Mouse (Mus musculus) limb, embryonic 10.5 days (tissue): ENCODE data around the gene Cd59a. TPM values are rescaled to one million over a fixed set of nuclear protein-coding genes. Genes with fewer than 3 reads are reported as not detected.

Source experiments
- DNase-seq: peaks from one replicate; pipeline ENCODE4 v3.0.0-alpha.2; 2017; ENCODE audit warnings: low spot score
- H3K27ac ChIP-seq: fragments of 300-500 bp; sonication (generic); 2 replicates; pipeline ENCODE4 v1.5.1; 2016; ENCODE audit warnings: mild to moderate bottlenecking
- H3K27me3 ChIP-seq: fragments of 300-500 bp; sonication (generic); 2 replicates; pipeline ENCODE4 v1.6.1; 2016; ENCODE audit warnings: low read depth, mild to moderate bottlenecking; ENCODE audit not compliant: poor library complexity, severe bottlenecking
- H3K36me3 ChIP-seq: fragments of 300-500 bp; sonication (generic); 2 replicates; pipeline ENCODE4 v1.6.1; 2016; ENCODE audit warnings: mild to moderate bottlenecking, moderate library complexity
- H3K4me1 ChIP-seq: fragments of 300-500 bp; sonication (generic); 2 replicates; pipeline ENCODE4 v1.6.1; 2016
- H3K4me3 ChIP-seq: fragments of 300-500 bp; sonication (generic); 2 replicates; pipeline ENCODE4 v1.5.1; 2016; ENCODE audit warnings: mild to moderate bottlenecking, moderate library complexity
- H3K9me3 ChIP-seq: fragments of 300-500 bp; sonication (generic); replicated peaks from 2 replicates; pipeline ENCODE4 v1.6.1; 2016; ENCODE audit warnings: mild to moderate bottlenecking
- WGBS: fragments of 180-500 bp; shearing (Covaris S2); methylation state at CpG from one replicate; pipeline ENCODE4 v1.1.7; 2016; 5-methylcytosine and 5-hydroxymethylcytosine counted together
- polyA plus RNA-seq: library from polyadenylated mRNA; unstranded; fragments of >200 nt; fragmentation: Nextera tagmentation; extraction: Ambion mirVana; gene quantifications from 2 replicates; pipeline ENCODE4 v1.2.1, GENCODE M21; 2016

Gene Cd59a
- polyA plus RNA-seq, 1 experiment from 2014 or later, result 17.6 TPM

DNA sequence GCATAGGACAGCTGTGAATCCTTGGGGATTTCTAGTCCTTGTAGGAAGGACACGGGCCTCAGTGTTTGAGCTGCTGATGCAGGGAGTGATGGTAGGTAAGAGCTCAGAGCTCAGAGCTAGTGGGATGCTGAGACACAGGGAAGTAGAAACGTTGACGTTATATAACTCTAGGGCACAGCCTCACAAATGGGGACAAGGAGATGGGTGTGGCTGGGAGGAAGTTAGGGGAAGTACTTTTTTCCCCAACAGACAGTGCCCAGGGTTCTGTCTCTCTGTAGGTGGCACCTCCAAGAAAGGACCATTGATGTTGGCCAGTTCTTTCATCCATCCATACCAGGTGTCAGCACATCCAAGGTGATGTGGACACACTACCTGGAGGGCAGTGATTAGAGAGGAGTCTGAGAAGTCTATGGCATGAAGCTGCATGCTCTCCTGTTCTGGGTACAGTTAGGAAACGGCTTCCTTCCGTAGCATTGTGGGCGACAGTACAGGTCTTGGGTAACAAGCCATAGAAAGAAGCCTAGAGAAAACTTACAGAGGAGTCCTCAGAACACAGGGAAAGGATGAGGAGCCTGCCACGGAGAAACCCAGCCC lies 36.8 kb downstream of the Cd59a start:
- Histone ChIP-seq H3K4me3 (no peak overlapping the region), H3K9me3 (no peaks in the 10 kb centered on the region), H3K27ac (no peak overlapping the region), H3K4me1 (peaks cover 8% of the 10 kb centered on the region), H3K27me3 (0 out of 2 replicates have a peak, but pooled peaks cover 2% of the 10 kb centered on the region), H3K36me3 (no peaks in the 10 kb centered on the region)
- 80% methylated on average over 7 of the region's 7 CpGs for WGBS
- no peak for DNase-seq

DNA sequence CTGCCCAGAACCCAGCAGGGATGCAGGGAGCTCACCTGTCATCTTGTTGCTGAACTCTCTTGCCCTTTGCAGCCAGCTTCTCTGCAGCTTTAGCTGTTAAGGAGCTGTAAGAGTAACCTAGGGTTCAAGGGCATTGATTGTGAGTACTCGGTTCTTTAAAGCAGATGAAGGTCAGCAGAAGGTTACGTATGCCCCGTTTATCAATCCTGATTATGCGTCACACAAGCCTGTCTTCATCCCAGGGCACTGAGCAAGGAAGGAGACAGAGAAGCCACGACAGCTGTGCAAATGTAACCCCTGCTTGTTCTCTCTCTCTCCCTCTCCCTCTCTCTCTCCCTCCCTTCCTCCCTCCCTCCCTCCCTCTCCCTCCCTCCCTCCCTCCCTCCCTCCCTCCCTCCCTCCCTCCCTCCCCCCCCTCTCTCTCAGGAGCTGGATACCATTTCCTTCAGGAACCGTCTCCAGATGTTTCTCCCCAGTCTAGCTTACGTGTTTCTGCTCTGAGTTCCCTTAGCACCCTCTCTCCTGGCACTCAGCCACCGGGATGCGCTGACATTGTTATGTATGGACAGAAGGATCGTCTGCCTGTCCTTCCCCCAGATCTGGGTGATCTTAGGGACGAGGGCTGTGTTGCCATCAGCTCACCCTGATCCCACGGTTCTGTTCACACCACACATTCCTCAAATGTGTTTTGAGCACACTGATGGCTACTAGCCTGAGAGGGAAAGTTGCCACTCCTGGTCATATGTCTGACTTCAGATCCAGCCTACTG lies 37.6 kb downstream of the Cd59a start:
- 38% methylated on average over 12 of the region's 12 CpGs for WGBS
- Histone ChIP-seq H3K27ac (no peak overlapping the region), H3K27me3 (no peaks in the 10 kb centered on the region), H3K4me3 (no peak overlapping the region), H3K36me3 (no peaks in the 10 kb centered on the region), H3K9me3 (no peaks in the 10 kb centered on the region), H3K4me1 (peaks cover 8% of the 10 kb centered on the region)
- no peak for DNase-seq

GRCm38 (mm10) chr2:104134150-104135056 lies 38.8 kb downstream of the Cd59a start:
- H3K27me3 ChIP-seq, result no peaks in the 10 kb centered on the region
- H3K9me3 ChIP-seq, result no peaks in the 10 kb centered on the region
- no peak overlapping the region for H3K4me3 ChIP-seq
- peaks cover 8% of the 10 kb centered on the region for H3K4me1 ChIP-seq
- no peaks in the 10 kb centered on the region for H3K36me3 ChIP-seq
- no peak overlapping the region for H3K27ac ChIP-seq
- peak; percentile 68 for DNase-seq
- WGBS, result 49% methylated on average over 8 of the region's 8 CpGs

DNA sequence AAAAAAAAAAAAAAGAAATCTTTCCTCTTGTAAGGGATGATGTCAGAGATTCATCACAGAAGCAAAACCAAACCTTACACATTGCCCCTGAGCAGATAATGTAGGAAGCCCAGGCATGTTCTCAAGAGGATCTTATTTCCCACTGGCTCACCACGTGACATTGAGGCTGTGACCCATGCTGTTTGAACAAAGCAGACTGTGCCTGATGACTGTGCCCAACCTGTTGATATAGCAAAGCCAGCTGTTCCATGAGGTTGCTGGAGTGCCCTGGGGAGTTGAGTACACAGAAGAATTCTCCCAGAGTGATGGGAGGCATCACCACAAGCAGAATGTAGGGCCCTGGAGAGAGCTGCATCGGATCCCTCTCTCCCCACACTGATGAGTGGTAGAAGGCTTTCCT lies 40.3 kb downstream of the Cd59a start:
- Histone ChIP-seq H3K4me1 (peaks cover 8% of the 10 kb centered on the region), H3K4me3 (no peak overlapping the region), H3K27ac (no peak overlapping the region), H3K27me3 (no peaks in the 10 kb centered on the region), H3K9me3 (no peaks in the 10 kb centered on the region), H3K36me3 (no peaks in the 10 kb centered on the region)
- 68% methylated on average over 2 of the region's 2 CpGs for WGBS
- DNase-seq, result no peak

DNA sequence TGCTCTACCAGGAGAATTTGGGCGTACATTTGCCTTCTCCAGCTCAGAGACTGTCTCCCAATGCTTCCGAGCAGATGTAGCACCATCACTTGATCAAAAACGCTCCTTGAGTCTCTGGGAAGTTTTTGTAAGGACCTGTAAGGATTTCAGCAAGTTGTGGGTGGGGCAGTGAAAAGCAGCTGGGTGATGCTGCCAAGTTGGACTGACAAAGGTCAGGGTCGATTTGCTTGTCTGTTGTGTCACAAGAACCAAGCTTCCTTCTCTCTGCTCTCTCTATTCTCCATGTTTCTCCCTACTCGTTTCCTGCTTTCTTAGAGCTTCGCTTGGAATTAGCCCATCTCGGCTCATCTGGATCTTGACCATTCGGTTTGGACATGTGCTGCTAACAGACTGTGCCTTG lies 46.5 kb downstream of the Cd59a start:
- DNase-seq, result no peak
- Histone ChIP-seq H3K27me3 (no peaks in the 10 kb centered on the region), H3K4me3 (no peak overlapping the region), H3K27ac (no peak overlapping the region), H3K36me3 (no peaks in the 10 kb centered on the region), H3K4me1 (no peaks in the 10 kb centered on the region), H3K9me3 (no peaks in the 10 kb centered on the region)
- WGBS, result 92% methylated on average over 8 of the region's 8 CpGs

DNA sequence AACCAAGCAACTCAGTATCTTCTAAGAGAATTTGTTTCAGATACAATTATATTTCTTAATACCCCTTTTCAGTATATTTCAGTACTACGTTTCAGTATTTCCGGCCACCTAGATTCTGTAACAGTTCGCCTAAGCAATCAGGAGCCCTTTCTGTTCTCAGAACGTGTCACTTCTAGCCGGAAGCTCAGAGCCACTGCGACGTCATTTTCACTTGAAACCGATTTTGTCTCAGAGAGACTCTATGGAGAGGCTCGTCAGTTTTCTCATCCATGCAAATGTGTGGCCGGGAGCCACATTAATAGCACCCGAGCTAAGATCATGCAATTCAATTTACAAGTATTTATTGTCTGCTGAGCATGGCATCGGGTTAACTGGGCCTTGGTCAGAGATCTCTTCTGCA lies 48.4 kb downstream of the Cd59a start:
- Histone ChIP-seq H3K36me3 (no peaks in the 10 kb centered on the region), H3K27ac (no peak overlapping the region), H3K27me3 (no peaks in the 10 kb centered on the region), H3K4me1 (peaks cover 10% of the 10 kb centered on the region), H3K4me3 (no peak overlapping the region), H3K9me3 (no peaks in the 10 kb centered on the region)
- no peak for DNase-seq
- WGBS, result 92% methylated on average over 12 of the region's 12 CpGs

DNA sequence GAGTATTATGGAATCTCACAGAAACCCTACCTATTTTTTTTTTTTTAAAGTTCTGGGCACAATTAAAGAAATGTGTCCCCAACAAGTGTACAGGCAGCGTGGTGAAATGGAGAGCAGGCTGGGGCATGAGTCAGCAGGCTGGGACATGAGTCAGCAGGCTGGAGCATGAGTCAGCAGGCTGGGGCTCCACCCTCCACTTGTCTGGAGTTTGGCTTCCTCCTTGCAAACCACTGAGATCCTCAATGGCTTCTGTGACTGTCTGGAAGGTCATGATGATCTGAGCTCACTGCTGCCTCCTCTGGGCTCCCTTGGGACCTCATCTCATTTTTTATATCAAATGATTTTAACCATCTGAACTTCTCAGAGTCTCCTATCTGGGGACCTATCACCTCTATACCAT lies 50.4 kb downstream of the Cd59a start:
- no peak overlapping the region for H3K27ac ChIP-seq
- peaks cover 14% of the 10 kb centered on the region for H3K4me1 ChIP-seq
- WGBS, result 79% methylated on average over 1 of the region's 1 CpGs
- no peaks in the 10 kb centered on the region for H3K27me3 ChIP-seq
- H3K36me3 ChIP-seq, result no peaks in the 10 kb centered on the region
- no peaks in the 10 kb centered on the region for H3K9me3 ChIP-seq
- H3K4me3 ChIP-seq, result no peak overlapping the region
- DNase-seq, result no peak

DNA sequence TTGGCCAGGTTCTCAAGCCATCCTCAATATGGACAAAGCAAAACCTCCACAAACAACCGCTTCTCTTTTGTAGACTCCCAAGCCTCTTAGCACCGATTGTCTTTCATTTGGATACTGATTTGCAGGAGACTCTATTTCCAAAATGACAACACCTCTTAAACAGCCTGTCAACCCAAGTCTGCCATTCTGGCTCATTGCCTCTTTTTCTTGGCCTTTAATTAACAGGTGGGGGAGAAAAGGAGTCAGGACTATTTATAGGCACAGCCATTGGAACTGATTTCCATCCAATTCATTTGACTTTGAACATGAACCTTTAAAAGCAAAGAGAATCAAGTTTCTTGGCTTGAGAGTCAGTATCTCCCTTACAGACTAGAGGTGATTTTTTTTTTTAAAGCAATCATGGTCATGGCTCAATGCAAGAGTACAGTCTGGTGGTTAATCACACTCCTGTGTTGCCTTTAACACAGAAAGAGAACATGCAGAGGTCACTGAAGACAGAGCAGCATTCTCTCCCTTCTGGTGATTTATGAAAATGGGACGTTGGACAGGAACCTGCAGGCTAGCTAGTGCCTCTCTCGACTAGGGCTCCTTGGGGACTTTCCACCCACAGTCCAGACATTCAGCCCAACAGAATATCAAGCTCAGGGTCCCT lies 52.4 kb downstream of the Cd59a start:
- Histone ChIP-seq H3K9me3 (no peaks in the 10 kb centered on the region), H3K27me3 (no peaks in the 10 kb centered on the region), H3K27ac (no peak overlapping the region), H3K4me1 (peaks cover 16% of the 10 kb centered on the region), H3K4me3 (no peak overlapping the region), H3K36me3 (no peaks in the 10 kb centered on the region)
- no peak for DNase-seq
- WGBS, result 65% methylated on average over 4 of the region's 4 CpGs

DNA sequence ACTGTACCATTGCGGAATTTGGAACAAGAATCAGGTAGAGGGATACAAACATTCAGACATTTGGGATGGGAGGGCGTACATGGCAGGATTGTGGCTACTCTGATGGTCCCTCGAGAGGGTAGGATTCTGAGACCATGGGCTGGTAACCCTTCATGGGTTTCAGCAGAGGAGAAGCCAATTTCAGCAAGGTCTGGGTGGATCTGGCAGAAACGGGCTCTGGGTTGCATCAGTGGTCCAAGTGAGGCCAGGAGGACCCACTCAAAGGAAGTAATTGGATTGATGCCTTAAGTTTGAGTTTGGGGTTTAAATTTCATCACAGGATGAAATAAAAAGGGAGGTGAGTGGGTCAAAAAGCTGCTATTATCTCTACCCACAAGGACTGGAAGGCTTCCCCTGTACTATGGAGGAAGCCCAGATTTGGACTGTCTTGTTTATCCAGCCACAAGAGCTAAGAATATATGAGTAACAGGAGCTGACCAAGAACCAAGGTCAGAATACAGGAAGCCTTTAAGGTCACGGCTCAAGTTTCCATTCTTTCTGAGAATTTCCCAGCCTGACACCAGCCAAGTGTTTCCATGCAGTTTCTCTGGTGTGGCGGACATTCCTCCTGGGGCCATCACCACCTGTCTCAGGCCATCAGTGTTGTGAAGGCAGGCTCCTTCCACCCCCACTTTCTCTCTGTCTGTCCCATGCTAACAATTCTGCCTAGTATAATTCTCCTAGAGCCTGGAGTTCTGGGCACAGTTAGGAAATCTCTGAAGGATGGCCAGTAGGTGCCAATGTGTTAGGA lies 55.2 kb downstream of the Cd59a start:
- no peak for DNase-seq
- H3K36me3 ChIP-seq, result no peaks in the 10 kb centered on the region
- no peaks in the 10 kb centered on the region for H3K9me3 ChIP-seq
- no peak overlapping the region for H3K4me3 ChIP-seq
- H3K27ac ChIP-seq, result no peak overlapping the region
- 84% methylated on average over 6 of the region's 6 CpGs for WGBS
- H3K4me1 ChIP-seq, result peaks cover 16% of the 10 kb centered on the region
- H3K27me3 ChIP-seq, result no peaks in the 10 kb centered on the region

DNA sequence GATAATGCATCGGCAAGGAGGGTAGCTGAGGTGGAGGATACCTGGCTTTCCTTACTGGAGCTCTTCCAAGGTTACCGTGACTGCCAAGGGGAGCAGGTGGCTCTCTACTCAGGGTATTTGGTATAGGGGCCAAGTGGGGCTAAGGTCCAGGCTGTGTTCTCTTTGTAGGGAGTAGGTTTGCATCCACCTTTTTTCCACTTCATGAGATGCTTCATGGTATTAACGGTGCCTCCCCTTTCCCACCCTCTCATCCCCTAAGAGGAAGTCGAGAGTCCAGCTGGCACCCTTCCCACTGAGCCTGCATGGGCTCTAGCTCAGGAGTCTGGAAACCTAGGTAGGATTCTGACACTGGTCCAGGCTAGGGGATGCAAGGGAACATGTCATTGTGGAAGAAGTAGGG lies 57.7 kb downstream of the Cd59a start:
- Histone ChIP-seq H3K36me3 (no peaks in the 10 kb centered on the region), H3K27me3 (no peaks in the 10 kb centered on the region), H3K4me3 (no peak overlapping the region), H3K4me1 (peaks cover 11% of the 10 kb centered on the region), H3K27ac (no peak overlapping the region), H3K9me3 (no peaks in the 10 kb centered on the region)
- 91% methylated on average over 4 of the region's 4 CpGs for whole genome bisulfite sequencing
- DNase-seq, result no peak

GRCm38 (mm10) chr2:104153876-104154275 lies 58.3 kb downstream of the Cd59a start:
- Histone ChIP-seq H3K27ac (no peak overlapping the region), H3K27me3 (no peaks in the 10 kb centered on the region), H3K4me1 (peaks cover 7% of the 10 kb centered on the region; the same call in 1 of the 2 replicates), H3K9me3 (no peaks in the 10 kb centered on the region), H3K4me3 (no peak overlapping the region), H3K36me3 (no peaks in the 10 kb centered on the region)
- WGBS, result 88% methylated on average over 3 of the region's 3 CpGs
- no peak for DNase-seq

DNA sequence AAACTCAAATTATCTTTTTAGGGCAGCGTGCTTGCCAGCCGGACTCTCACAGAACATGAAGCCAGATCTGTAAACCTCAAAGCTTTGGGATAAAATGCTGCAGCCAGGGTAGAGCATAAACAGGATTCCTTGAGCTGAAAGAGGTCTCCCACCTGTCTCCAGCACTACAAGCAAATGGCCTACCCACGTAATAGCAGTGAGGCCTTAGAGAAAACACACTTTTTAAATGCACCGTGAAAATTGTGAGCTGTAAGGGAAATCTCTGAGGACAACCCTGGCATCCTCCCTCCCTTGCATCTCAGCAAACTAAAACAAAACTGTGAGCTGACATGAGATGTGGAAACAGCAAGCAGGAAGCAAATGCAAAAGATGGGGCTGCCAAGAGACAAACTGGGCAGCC lies 62.2 kb downstream of the Cd59a start:
- no peak for DNase-seq
- H3K9me3 ChIP-seq, result no peaks in the 10 kb centered on the region
- no peaks in the 10 kb centered on the region for H3K27me3 ChIP-seq
- no peaks in the 10 kb centered on the region for H3K4me1 ChIP-seq
- WGBS, result 87% methylated on average over 4 of the region's 4 CpGs
- H3K4me3 ChIP-seq, result no peak overlapping the region
- no peaks in the 10 kb centered on the region for H3K36me3 ChIP-seq
- no peak overlapping the region for H3K27ac ChIP-seq
